Mouse (Mus musculus) embryonic fibroblast, embryonic 13.5 days (primary cell): Measurements from ENCODE around the gene Calr3. TPM values are rescaled to one million over a fixed set of nuclear protein-coding genes. Genes with fewer than 3 reads are reported as not detected.

ENCODE experiments used
- H3K27ac ChIP-seq: 2 replicates; pipeline ENCODE4 v1.5.1; 2012; ENCODE audit warnings: low read length, control low read depth, inconsistent platforms; ENCODE audit not compliant: insufficient read depth
- H3K4me1 ChIP-seq: 2 replicates; pipeline ENCODE4 v1.6.1; 2011; ENCODE audit warnings: low read length; ENCODE audit not compliant: control insufficient read depth, insufficient read depth
- H3K4me3 ChIP-seq: 2 replicates; pipeline ENCODE4 v1.5.1; 2011; ENCODE audit warnings: mild to moderate bottlenecking, control low read depth, low read length; ENCODE audit not compliant: insufficient read depth
- CTCF ChIP-seq: IDR thresholded peaks from 2 replicates; pipeline ENCODE4 v1.5.1; 2011; ENCODE audit warnings: mild to moderate bottlenecking, control low read depth, low read length, moderate library complexity, borderline replicate concordance; ENCODE audit not compliant: insufficient read depth
- POLR2A ChIP-seq: IDR thresholded peaks from 2 replicates; pipeline ENCODE4 v1.6.1; 2011; ENCODE audit warnings: low read depth, mild to moderate bottlenecking, control low read depth, low read length, moderate library complexity
- polyA plus RNA-seq: library from polyadenylated mRNA; stranded (reverse); fragments of >200 nt; gene quantifications from 2 replicates; pipeline ENCODE4 v1.2.4, GENCODE M21; 2011; ENCODE audit warnings: low read depth; ENCODE audit not compliant: missing spikeins, insufficient read length

Gene Calr3
- polyA plus RNA-seq, 1 experiment: 1.9 TPM

DNA sequence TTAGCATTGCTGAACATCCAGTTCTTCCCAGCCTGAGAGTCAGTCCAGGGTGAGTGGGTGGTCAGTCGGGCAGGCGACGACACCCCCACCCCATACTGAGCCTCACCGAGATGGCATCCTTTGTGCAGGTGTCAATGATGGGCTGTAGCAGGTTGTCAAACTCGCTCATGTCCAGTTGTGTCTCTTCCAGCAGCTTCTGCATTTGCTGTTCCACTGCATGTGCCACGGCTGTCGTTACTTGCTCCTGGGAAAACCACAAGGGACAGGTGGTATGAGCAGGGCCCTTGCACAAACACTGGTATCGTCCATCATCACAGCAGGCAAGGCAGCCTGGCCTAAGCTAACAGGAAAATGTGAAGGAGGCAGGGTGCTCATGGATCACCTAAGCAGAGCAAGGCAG lies 26.3 kb upstream of the Calr3 start:
- TF ChIP-seq CTCF (no peak), POLR2A (no peak)
- Histone ChIP-seq H3K4me1 (peaks cover 5% of the 10 kb centered on the region; the same call in 1 of the 2 replicates), H3K27ac (no peak overlapping the region), H3K4me3 (no peak overlapping the region)

DNA sequence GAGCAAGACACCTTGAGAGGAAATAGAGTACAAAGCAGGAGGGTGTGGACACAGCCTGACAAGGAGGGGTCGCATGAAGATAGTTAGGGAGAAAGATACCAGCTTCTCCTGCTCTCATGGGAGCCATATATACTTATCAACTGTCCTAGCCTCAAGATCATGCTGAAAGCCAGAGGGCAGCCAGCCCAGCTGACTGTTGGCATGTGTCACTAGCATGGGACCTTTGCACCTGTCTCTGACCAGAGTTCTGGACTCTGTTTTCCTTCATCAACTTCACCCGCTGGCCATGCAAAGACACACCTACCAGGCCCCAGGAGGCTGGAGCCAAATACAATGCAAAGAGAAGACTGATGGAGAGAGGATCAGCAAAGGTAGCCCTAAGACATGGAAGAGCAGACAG lies 25.6 kb upstream of the Calr3 start:
- Histone ChIP-seq H3K4me1 (peaks cover 5% of the 10 kb centered on the region; the same call in 1 of the 2 replicates), H3K4me3 (no peak overlapping the region), H3K27ac (no peak overlapping the region)
- TF ChIP-seq POLR2A: no peak

- H3K4me1 ChIP-seq: no peaks in the 10 kb centered on the region
- no peak overlapping the region for H3K27ac ChIP-seq
- TF ChIP-seq CTCF (no peak), POLR2A (no peak)
- H3K4me3 ChIP-seq: no peak overlapping the region
Measured at GRCm38 (mm10) chr8:72464211-72464610, 20.5 kb upstream of the Calr3 start.

DNA sequence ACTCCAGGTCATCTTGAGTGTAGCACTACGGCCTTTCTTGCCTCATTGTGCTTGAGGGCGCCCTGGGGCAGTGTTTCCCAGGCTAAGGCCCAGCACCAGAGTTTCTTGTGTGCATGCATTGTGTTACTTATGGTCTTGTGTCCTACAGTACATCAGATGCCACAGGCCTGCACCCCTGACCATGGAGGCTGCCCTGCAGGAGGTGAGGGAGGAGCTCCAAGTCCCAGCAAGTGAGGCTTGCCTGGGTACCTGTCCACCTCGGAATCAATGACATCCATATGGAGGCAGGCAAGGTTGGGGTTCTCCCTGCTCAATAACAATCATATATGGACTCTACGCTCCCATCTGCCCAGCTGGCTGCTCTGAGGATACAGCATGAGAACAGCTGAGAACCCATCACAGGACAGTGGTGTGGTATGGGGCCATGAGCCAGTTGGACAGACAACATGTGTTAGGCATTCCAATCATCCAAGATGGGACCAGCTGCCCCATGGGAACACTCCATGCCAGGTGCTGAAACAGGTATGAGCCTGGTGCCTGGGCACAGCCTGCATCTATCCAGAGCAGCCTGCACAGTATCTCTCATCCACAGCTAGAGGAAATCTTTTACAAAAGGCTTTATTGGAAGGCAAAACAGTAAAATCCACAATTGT lies 16.3 kb upstream of the Calr3 start:
- Histone ChIP-seq H3K4me3 (no peak overlapping the region), H3K4me1 (no peaks in the 10 kb centered on the region), H3K27ac (no peak overlapping the region)
- TF ChIP-seq POLR2A: no peak
- TF ChIP-seq CTCF: no peak

DNA sequence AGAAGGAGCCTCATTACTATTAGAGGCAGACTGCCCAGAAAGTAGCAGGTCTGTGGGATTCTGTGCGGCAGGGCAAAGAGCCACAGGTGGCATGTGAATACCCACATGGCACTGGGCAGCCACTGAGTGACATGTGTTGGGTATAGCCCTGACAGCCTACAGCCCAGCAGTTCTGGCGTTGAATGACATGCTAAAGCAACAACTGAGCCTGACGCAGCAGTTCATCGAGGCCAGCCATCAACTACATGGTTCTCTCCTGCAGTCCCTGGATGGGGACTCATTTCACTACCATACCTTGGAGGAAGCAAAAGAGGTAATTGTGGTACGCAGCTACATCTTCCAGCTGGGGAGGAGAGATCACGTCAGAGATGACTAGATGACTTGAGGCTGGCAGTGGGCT lies 14.8 kb upstream of the Calr3 start:
- TF ChIP-seq CTCF (no peak), POLR2A (no peak)
- H3K27ac ChIP-seq: no peak overlapping the region
- no peak overlapping the region for H3K4me3 ChIP-seq
- no peaks in the 10 kb centered on the region for H3K4me1 ChIP-seq

- H3K4me3 ChIP-seq: no peak overlapping the region
- TF ChIP-seq CTCF: no peak
- no peak for TF ChIP-seq POLR2A
- no peaks in the 10 kb centered on the region for H3K4me1 ChIP-seq
- no peak overlapping the region for H3K27ac ChIP-seq
Measured at GRCm38 (mm10) chr8:72457806-72458205, 14.1 kb upstream of the Calr3 start.

- Histone ChIP-seq H3K4me1 (no peaks in the 10 kb centered on the region), H3K4me3 (no peak overlapping the region), H3K27ac (no peak overlapping the region)
- TF ChIP-seq CTCF (no peak), POLR2A (no peak)
Measured at GRCm38 (mm10) chr8:72455317-72455716, 11.6 kb upstream of the Calr3 start.

DNA sequence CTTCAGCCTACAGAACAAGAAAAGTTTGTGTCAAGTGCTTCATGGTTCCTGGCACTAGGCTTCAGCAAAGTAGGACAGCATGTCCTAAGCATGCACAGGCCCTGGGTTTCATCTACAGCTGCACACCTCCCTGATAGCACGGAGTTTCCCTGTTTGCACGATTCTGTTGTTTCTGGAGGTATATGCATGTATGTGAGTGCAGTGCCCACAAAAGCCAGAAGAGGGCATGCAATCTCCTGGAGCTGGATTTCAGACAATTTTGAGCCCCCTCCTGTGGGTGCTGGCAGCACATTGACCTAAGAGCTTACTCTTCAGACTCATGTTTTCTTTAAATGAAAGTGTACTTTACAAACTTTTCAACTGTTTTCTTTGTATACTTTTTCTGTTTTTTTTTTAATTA lies 10.2 kb upstream of the Calr3 start:
- no peak overlapping the region for H3K27ac ChIP-seq
- no peak overlapping the region for H3K4me3 ChIP-seq
- no peaks in the 10 kb centered on the region for H3K4me1 ChIP-seq
- no peak for TF ChIP-seq CTCF
- TF ChIP-seq POLR2A: no peak

DNA sequence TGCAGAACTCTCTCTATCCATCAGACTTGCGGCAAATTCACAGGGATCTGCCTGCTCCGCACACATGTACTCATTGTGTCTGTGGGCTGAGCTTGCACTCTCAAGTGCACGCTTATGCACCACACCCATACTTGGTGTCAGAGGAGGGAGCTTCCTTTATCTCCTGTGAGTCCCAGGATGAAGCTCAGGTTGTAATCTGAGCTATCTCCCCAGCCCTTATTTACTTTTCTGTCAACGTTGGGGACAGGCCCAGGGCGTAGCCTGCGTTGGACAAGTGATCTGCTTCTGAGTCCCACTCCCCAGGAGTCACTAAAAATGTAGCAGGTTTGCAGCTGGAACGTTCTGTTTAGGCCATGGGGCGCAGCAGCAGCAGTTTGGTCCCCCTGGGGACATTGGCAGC lies 7.8 kb upstream of the Calr3 start:
- H3K27ac ChIP-seq: no peak overlapping the region
- H3K4me3 ChIP-seq: no peak overlapping the region

DNA sequence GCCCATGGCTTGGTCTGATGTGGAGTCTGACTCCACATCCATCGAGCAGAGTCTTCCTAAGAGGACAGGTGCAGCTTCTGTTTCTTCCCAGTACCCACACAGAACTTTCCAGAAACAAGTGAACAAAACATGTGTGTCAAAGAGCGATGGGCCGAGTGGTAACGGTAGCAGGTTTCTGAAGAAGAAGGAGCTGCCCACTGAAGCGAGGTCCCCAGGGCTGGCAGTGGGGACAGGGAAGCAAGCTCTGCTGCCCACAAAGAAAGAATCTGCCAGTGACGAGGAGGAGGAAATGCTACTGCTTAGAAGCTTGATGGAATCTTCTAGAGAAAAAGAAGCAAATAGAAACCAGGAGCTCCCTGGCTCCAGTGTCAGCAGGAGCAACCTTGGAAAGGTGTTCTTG lies 1.4 kb upstream of the Calr3 start:
- Histone ChIP-seq H3K27ac (no peak overlapping the region), H3K4me1 (no peaks in the 10 kb centered on the region), H3K4me3 (no peak overlapping the region)
- no peak for TF ChIP-seq POLR2A
- no peak for TF ChIP-seq CTCF

More for the DNA sequence above, 7.8 kb upstream of the Calr3 start:
- TF ChIP-seq POLR2A: no peak
- TF ChIP-seq CTCF: no peak
- no peaks in the 10 kb centered on the region for H3K4me1 ChIP-seq

- TF ChIP-seq CTCF (no peak), POLR2A (no peak)
- H3K27ac ChIP-seq: no peak overlapping the region
- H3K4me3 ChIP-seq: peak overlapping the region; percentile 56
- no peaks in the 10 kb centered on the region for H3K4me1 ChIP-seq
Measured at GRCm38 (mm10) chr8:72443994-72444350, 302 bp upstream of the Calr3 start.

- TF ChIP-seq POLR2A (no peak), CTCF (no peak)
- Histone ChIP-seq H3K4me3 (no peak overlapping the region), H3K27ac (no peak overlapping the region), H3K4me1 (no peaks in the 10 kb centered on the region)
Measured at GRCm38 (mm10) chr8:72438248-72439015, 5.2 kb downstream of the Calr3 start.
